Mouse (Mus musculus) liver, embryonic 14.5 days (tissue): ENCODE results near the gene Ruvbl2. TPM values are rescaled to one million over a fixed set of nuclear protein-coding genes. Genes with fewer than 3 reads are reported as not detected.
"Not testable (repeated sequence)": the region's sequence is repeated elsewhere in the genome, so short reads cannot be mapped to it uniquely, and the experiment has no call there.

Source experiments
- ATAC-seq: fragments of 200-750 bp; cut with Nextera tagmentation; 2 replicates; pipeline ENCODE4 v1.8.0; 2017; ENCODE audit warnings: moderate number of reproducible peaks, mild to moderate bottlenecking, moderate library complexity; ENCODE audit not compliant: insufficient read depth
- DNase-seq, 3 experiments: peaks; one replicate each; pipeline ENCODE4 v3.0.0-alpha.2; 2012 to 2013; ENCODE audit warnings: low read depth in 3 of 3, low spot score in 3 of 3
- H3K27ac ChIP-seq: fragments of 300-500 bp; sonication (generic); 2 replicates; pipeline ENCODE4 v1.5.1; 2014; ENCODE audit warnings: moderate library complexity, mild to moderate bottlenecking, control low read depth, inconsistent platforms
- H3K27me3 ChIP-seq: fragments of 300-500 bp; sonication (generic); 2 replicates; pipeline ENCODE4 v1.6.1; 2014; ENCODE audit warnings: mild to moderate bottlenecking, low read length, moderate library complexity; ENCODE audit not compliant: control insufficient read depth, insufficient read depth
- H3K36me3 ChIP-seq: fragments of 300-500 bp; sonication (generic); replicated peaks from 2 replicates; pipeline ENCODE4 v1.6.1; 2014; ENCODE audit warnings: low read depth; ENCODE audit not compliant: control insufficient read depth, insufficient read depth
- H3K4me1 ChIP-seq, 2 experiments: fragments of 200-500 bp in 1 of 2; fragments of 300-500 bp in 1 of 2; sonication (generic) in 1 of 2; replicated peaks; 2 replicates each; pipeline ENCODE4 v1.6.1; 2012 to 2014; ENCODE audit warnings: antibody characterized with exemption in 1 of 2, inconsistent platforms in 1 of 2, low read length in 1 of 2; ENCODE audit not compliant: control insufficient read depth in 2 of 2, insufficient read depth in 2 of 2
- H3K4me2 ChIP-seq: fragments of 300-500 bp; sonication (generic); 2 replicates; pipeline ENCODE4 v1.6.1; 2014; ENCODE audit warnings: low read depth, mild to moderate bottlenecking, control low read depth, moderate library complexity
- H3K4me3 ChIP-seq, 2 experiments: fragments of 200-500 bp in 1 of 2; fragments of 300-500 bp in 1 of 2; sonication (generic) in 1 of 2; 2 replicates each; pipeline ENCODE4 v1.5.1; 2012 to 2014; ENCODE audit warnings: low read depth in 2 of 2, low read length in 2 of 2, mild to moderate bottlenecking in 2 of 2, control low read depth in 1 of 2, inconsistent platforms in 1 of 2, moderate library complexity in 1 of 2; ENCODE audit not compliant: insufficient read depth in 1 of 2
- H3K9ac ChIP-seq: fragments of 300-500 bp; sonication (generic); replicated peaks from 2 replicates; pipeline ENCODE4 v1.6.1; 2014; ENCODE audit warnings: mild to moderate bottlenecking, control low read depth, moderate library complexity
- H3K9me3 ChIP-seq: fragments of 300-500 bp; sonication (generic); 2 replicates; pipeline ENCODE4 v1.6.1; 2016; ENCODE audit warnings: low read length, mixed read lengths; ENCODE audit not compliant: control insufficient read depth
- CTCF ChIP-seq: IDR thresholded peaks from 2 replicates; pipeline ENCODE4 v1.5.1; 2016; ENCODE audit warnings: antibody characterized with exemption, low read depth, control low read depth
- EP300 ChIP-seq: IDR thresholded peaks from 2 replicates; pipeline ENCODE4 v1.6.1; 2016; ENCODE audit warnings: antibody characterized with exemption, low read depth
- WGBS: fragments of 180-500 bp; shearing (Covaris S2); extraction: QIAGEN DNeasy Blood & Tissue Kit; methylation state at CpG from one replicate; pipeline ENCODE4 v1.1.7; 2014; ENCODE audit not compliant: insufficient replicate concordance; 5-methylcytosine and 5-hydroxymethylcytosine counted together
- polyA plus RNA-seq, 2 experiments: library from polyadenylated mRNA; depleted of rRNA in 1 of 2; stranded (reverse) in 1 of 2; unstranded in 1 of 2; fragments of >200 nt; fragmentation: Nextera tagmentation in 1 of 2; extraction: Ambion mirVana in 1 of 2; gene quantifications; 2 replicates each; pipeline versions ENCODE4 v1.2.1 to v1.2.3; 2012 to 2014

Gene Ruvbl2
- polyA plus RNA-seq, 2 experiments: 65.7 to 67.5 TPM

DNA sequence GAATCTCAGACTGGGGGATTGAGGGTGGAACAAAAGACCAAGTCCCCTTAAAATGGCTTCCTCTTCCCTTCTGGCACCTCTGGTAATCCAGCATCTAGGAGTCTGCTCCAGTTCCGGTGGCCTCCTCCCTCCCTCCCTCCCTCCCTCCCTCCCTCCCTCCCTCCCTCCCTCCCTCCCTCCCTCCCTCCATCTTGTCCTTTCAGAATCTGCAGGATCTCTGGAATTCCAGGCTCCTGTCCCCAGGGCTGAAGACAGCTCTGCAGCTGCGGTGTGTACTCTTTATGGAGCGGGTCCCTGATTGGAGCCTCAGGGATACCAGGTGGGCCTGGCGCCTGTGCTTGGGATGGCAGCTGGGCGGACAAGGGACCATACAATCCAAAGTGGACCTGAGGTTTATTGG, 23.4 kb upstream of the Ruvbl2 start:
- peaks cover 39% of the 10 kb centered on the region for H3K36me3 ChIP-seq
- no peaks in the 10 kb centered on the region for H3K27me3 ChIP-seq
- H3K9ac ChIP-seq: peak overlapping the region; percentile 83
- H3K4me1 ChIP-seq: peaks cover 36 to 46% of the 10 kb centered on the region in 2 experiments
- TF ChIP-seq EP300 (no peak), CTCF (no peak)
- H3K9me3 ChIP-seq: no peaks in the 10 kb centered on the region
- peak overlapping the region; percentile 97 for H3K4me2 ChIP-seq
- ATAC-seq: peak; percentile 24
- peak overlapping the region; percentile 64 to 96 for H3K4me3 ChIP-seq
- WGBS: 58% methylated on average over 5 of the region's 5 CpGs
- DNase-seq: no peak
- peak overlapping the region; percentile 98 for H3K27ac ChIP-seq

DNA sequence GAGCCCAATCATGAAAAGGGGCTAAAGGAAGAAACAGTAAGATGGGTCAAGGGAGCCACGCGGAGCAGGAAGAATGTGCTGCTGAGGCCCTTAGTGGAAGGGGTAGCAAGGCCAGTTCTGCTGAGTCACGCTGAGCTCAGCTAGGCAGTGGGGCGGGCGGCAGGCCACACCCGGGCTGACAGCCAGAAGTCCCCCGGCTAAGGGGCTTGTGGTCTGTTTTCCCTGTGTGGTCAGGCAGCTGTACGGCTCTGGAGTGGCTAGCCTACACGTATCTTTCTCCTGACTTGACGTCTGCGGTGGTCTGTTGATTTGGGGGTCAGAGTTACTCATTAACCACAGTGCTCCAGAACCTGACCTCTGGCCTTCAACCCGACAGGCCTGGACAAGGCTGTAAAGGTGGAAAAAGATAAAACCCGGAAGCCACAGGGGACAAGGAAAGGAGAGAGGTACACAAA, 23.0 kb upstream of the Ruvbl2 start:
- peaks cover 39% of the 10 kb centered on the region for H3K36me3 ChIP-seq
- no peaks in the 10 kb centered on the region for H3K9me3 ChIP-seq
- DNase-seq (peak; percentile 80 to 87 (median 85)), ATAC-seq (peak; percentile 71)
- H3K27ac ChIP-seq: peak overlapping the region; percentile 98
- no peaks in the 10 kb centered on the region for H3K27me3 ChIP-seq
- H3K4me3 ChIP-seq: peak overlapping the region; percentile 64 to 96
- TF ChIP-seq EP300: peak; percentile 52
- no peak for TF ChIP-seq CTCF
- under 1% methylated on average over 13 of the region's 13 CpGs for WGBS
- peak overlapping the region; percentile 83 for H3K9ac ChIP-seq
- peak overlapping the region; percentile 97 for H3K4me2 ChIP-seq
- H3K4me1 ChIP-seq: peaks cover 36 to 44% of the 10 kb centered on the region in 2 experiments

DNA sequence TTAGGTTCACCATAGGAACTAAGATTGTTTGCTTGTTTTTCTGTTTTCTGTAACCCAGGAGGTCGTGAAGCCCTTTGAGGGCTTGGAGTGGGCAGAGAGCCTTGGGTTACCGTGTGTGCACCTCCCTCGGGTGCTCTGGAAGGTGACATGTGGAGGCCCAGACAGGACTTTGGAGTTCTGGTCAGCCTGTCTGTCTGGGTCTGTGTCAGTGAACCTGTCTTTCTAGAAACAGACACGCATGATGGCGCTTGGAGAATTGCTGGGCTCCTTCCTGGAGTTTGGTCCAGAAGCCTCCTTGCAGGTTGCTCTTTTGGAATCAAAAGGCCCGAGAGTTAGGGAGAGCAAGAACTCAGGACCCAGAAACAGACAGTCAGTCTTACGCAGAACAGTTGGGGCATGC, 22.5 kb upstream of the Ruvbl2 start:
- peak overlapping the region; percentile 83 for H3K9ac ChIP-seq

GRCm38 (mm10) chr7:45459564-45460140, 21.8 kb upstream of the Ruvbl2 start, which contains the start of gene Ftl1:
Gene Ftl1 (minus strand): TSS chr7:45459884.
- not testable (repeated sequence) for H3K27me3 ChIP-seq, H3K9me3 ChIP-seq
- WGBS: under 1% methylated on average over 28 of the region's 37 CpGs
- ATAC-seq (peak; percentile 86), DNase-seq (peak; percentile 97 to 98 (median 98))
- Histone ChIP-seq H3K36me3 (peaks cover 35% of the 10 kb centered on the region), H3K9ac (peak within 1 kb of the TSS; percentile 98), H3K4me3 (peak within 1 kb of the TSS; percentile 96 to 100), H3K4me2 (peak within 1 kb of the TSS; percentile 97), H3K27ac (peak within 1 kb of the TSS; percentile 98), H3K4me1 (peaks cover 33 to 38% of the 10 kb centered on the region in 2 experiments)

More for the DNA sequence above, 22.5 kb upstream of the Ruvbl2 start:
- Histone ChIP-seq H3K27me3 (no peaks in the 10 kb centered on the region), H3K4me1 (peaks cover 33 to 38% of the 10 kb centered on the region in 2 experiments), H3K9me3 (no peaks in the 10 kb centered on the region), H3K4me3 (peak overlapping the region; percentile 64 to 96), H3K4me2 (peak overlapping the region; percentile 97), H3K27ac (peak overlapping the region; percentile 98), H3K36me3 (peaks cover 39% of the 10 kb centered on the region)
- DNase-seq: no peak
- 33% methylated on average over 7 of the region's 7 CpGs for WGBS
- TF ChIP-seq EP300 (no peak), CTCF (no peak)
- ATAC-seq: no peak

DNA sequence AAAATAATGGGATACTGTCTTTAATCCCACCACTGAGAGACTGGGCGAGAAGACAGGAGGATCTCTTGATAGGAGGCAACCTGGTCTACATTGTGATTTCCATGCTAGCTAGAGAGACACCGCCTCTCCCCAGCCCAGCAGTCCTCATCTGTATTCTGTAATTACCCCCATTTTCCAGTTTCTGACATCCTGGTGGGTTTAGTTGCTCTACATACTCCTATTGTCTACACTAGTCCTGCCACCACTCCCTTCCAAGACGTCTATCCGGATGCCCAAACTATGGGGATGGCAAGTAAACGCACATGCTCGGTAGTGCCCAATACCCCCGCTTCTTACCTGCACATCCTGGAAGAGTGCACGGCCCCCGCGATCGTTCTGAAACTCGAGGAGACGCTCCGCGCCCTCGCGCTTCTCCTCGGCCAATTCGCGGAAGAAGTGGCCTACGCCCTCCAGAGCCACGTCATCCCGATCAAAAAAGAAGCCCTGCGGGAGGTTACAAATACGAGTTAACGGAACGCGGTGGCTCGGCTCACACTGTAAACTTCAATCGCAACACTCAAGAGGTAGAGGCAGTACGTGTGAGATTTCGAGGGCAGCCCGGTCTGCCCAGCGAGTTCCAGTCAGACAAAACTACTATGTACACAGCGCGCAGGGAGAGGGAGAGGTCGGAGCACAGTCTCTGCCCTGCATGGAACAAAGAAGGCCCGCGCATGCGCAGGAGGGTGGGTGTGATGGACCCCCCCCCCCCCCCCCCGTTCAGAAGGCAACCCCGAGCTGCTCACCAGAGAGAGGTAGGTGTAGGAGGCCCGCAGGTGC, 21.1 kb upstream of the Ruvbl2 start:
- no peaks in the 10 kb centered on the region for H3K9me3 ChIP-seq
- H3K4me1 ChIP-seq: peaks cover 33 to 38% of the 10 kb centered on the region in 2 experiments
- H3K36me3 ChIP-seq: peaks cover 31% of the 10 kb centered on the region
- H3K4me3 ChIP-seq: peak overlapping the region; percentile 96 to 100
- H3K27me3 ChIP-seq: no peaks in the 10 kb centered on the region
- TF ChIP-seq CTCF (no peak), EP300 (no peak)
- 1% methylated on average over 43 of the region's 43 CpGs for WGBS
- peak overlapping the region; percentile 98 for H3K9ac ChIP-seq
- ATAC-seq (peak; percentile 49), DNase-seq (peak in 1 of 3 experiments; percentile 54)
- H3K4me2 ChIP-seq: peak overlapping the region; percentile 96
- H3K27ac ChIP-seq: peak overlapping the region; percentile 91
